Mouse (Mus musculus) c-Kit-positive CD71-negative TER-119-negative erythroid progenitor cells, embryonic 14.5 days (primary cell): ENCODE results near the gene Fam187b.

Experiments used
- DNase-seq: peaks from one replicate; pipeline ENCODE4 v3.0.0-alpha.2; 2013; ENCODE audit warnings: low read depth

Gene Fam187b

GRCm38 (mm10) chr7:30958109-30958865, 15.3 kb upstream of the Fam187b start:
- no peak for DNase-seq

GRCm38 (mm10) chr7:30958866-30959487, 14.6 kb upstream of the Fam187b start:
- DNase-seq = no peak

GRCm38 (mm10) chr7:30959786-30960349, 13.7 kb upstream of the Fam187b start:
- DNase-seq = no peak

- no peak for DNase-seq
Measured at GRCm38 (mm10) chr7:30962862-30963261, 10.7 kb upstream of the Fam187b start.

GRCm38 (mm10) chr7:30964366-30964765, 9.2 kb upstream of the Fam187b start:
- DNase-seq = no peak

- no peak for DNase-seq
Measured at GRCm38 (mm10) chr7:30965677-30966076, 7.9 kb upstream of the Fam187b start.

GRCm38 (mm10) chr7:30966657-30967056, 6.9 kb upstream of the Fam187b start:
- DNase-seq = no peak

GRCm38 (mm10) chr7:30968611-30969010, 5.0 kb upstream of the Fam187b start:
- DNase-seq = no peak

- DNase-seq = no peak
Measured at GRCm38 (mm10) chr7:30969174-30969573, 4.4 kb upstream of the Fam187b start.

- no peak for DNase-seq
Measured at GRCm38 (mm10) chr7:30971901-30972300, 1.7 kb upstream of the Fam187b start.

GRCm38 (mm10) chr7:30972426-30973250, 952 bp upstream of the Fam187b start:
- no peak for DNase-seq

GRCm38 (mm10) chr7:30973251-30973500, 414 bp upstream of the Fam187b start, which contains the start of gene Lsr:
TSS of gene Lsr (minus strand) at chr7:30973464.
- no peak for DNase-seq

GRCm38 (mm10) chr7:30981703-30982102, 8.1 kb downstream of the Fam187b start:
- no peak for DNase-seq

- no peak for DNase-seq
Measured at GRCm38 (mm10) chr7:30985357-30985756, 11.8 kb downstream of the Fam187b start.

- no peak for DNase-seq
Measured at GRCm38 (mm10) chr7:30988519-30989162, 15.1 kb downstream of the Fam187b start.

- DNase-seq = no peak
Measured at GRCm38 (mm10) chr7:30992148-30992547, 18.6 kb downstream of the Fam187b start.

GRCm38 (mm10) chr7:30993986-30994385, 20.4 kb downstream of the Fam187b start:
- DNase-seq = no peak

- no peak for DNase-seq
Measured at GRCm38 (mm10) chr7:30996491-30996890, 22.9 kb downstream of the Fam187b start.

- DNase-seq = peak; percentile 53
Measured at GRCm38 (mm10) chr7:31000505-31001020, 27.0 kb downstream of the Fam187b start.

- peak; percentile 71 for DNase-seq
Measured at GRCm38 (mm10) chr7:31002650-31003049, 29.1 kb downstream of the Fam187b start.

GRCm38 (mm10) chr7:31007775-31008174, 34.2 kb downstream of the Fam187b start:
- DNase-seq = no peak

- no peak for DNase-seq
Measured at GRCm38 (mm10) chr7:31008175-31008574, 34.6 kb downstream of the Fam187b start.
